Mouse (Mus musculus): Measurements from ENCODE around the gene Ilf2. TPM values are rescaled to one million over a fixed set of nuclear protein-coding genes. Genes with fewer than 3 reads are reported as not detected.
A peak's percentile ranks its signal among the peaks of the same experiment; 100 is the strongest.

Gene Ilf2
- total and polyA plus RNA-seq, 2 experiments from 2014 or later: 119 to 177 TPM

- 66% methylated on average over 4 of the region's 4 CpGs for WGBS
- Histone ChIP-seq H3K4me1 (ENCODE audit: insufficient read depth, low read length) (no peaks in the 10 kb centered on the region), H3K4me2 (ENCODE audit: low read depth, low read length) (no peak overlapping the region), H3K27ac (no peak overlapping the region), H3K4me3 (ENCODE audit: low read length) (no peak overlapping the region), H3K36me3 (ENCODE audit: insufficient read depth, low read length) (no peaks in the 10 kb centered on the region), H3K9ac (replicated peaks; ENCODE audit: low read length) (no peak overlapping the region), H3K27me3 (ENCODE audit: insufficient read depth, low read length) (no peaks in the 10 kb centered on the region), H3K9me3 (ENCODE audit: low read length) (no peaks in the 10 kb centered on the region)
- peak; percentile 80 for DNase-seq (ENCODE audit: low spot score)
- ATAC-seq: 0 out of 2 replicates have a peak, but pooled peaks have one; percentile 69
- peak; percentile 80 for TF ChIP-seq CTCF (IDR thresholded peaks at IDR 0.05; ENCODE audit: low read depth)
Measured at GRCm38 (mm10) chr3:90525421-90525820, 49.5 kb downstream of the Ilf2 start.

- Histone ChIP-seq H3K27me3 (ENCODE audit: insufficient read depth, low read length) (no peaks in the 10 kb centered on the region), H3K9me3 (ENCODE audit: low read length) (no peaks in the 10 kb centered on the region), H3K4me2 (ENCODE audit: low read depth, low read length) (no peak overlapping the region), H3K4me3 (ENCODE audit: low read length) (no peak overlapping the region), H3K4me1 (ENCODE audit: insufficient read depth, low read length) (no peaks in the 10 kb centered on the region), H3K36me3 (ENCODE audit: insufficient read depth, low read length) (no peaks in the 10 kb centered on the region), H3K9ac (replicated peaks; ENCODE audit: low read length) (no peak overlapping the region), H3K27ac (no peak overlapping the region)
- ATAC-seq (no peak), DNase-seq (ENCODE audit: low spot score) (no peak)
- WGBS: 87% methylated on average over 2 of the region's 2 CpGs
- TF ChIP-seq CTCF (IDR thresholded peaks at IDR 0.05; ENCODE audit: low read depth): no peak
Measured at GRCm38 (mm10) chr3:90526076-90526475, 50.1 kb downstream of the Ilf2 start.

GRCm38 (mm10) chr3:90526580-90526979 lies 50.7 kb downstream of the Ilf2 start, which contains the start of gene S100a14:
S100a14 (plus strand) TSS chr3:90526856.
- WGBS: 75% methylated on average over 5 of the region's 5 CpGs
- Histone ChIP-seq H3K9me3 (ENCODE audit: low read length) (no peaks in the 10 kb centered on the region), H3K4me2 (ENCODE audit: low read depth, low read length) (no peak within 1 kb of the TSS), H3K9ac (replicated peaks; ENCODE audit: low read length) (no peak within 1 kb of the TSS), H3K4me1 (ENCODE audit: insufficient read depth, low read length) (no peaks in the 10 kb centered on the region), H3K27ac (no peak within 1 kb of the TSS), H3K36me3 (ENCODE audit: insufficient read depth, low read length) (no peaks in the 10 kb centered on the region), H3K4me3 (ENCODE audit: low read length) (no peak within 1 kb of the TSS), H3K27me3 (ENCODE audit: insufficient read depth, low read length) (no peaks in the 10 kb centered on the region)
- DNase-seq (ENCODE audit: low spot score) (no peak), ATAC-seq (no peak)
- TF ChIP-seq CTCF (IDR thresholded peaks at IDR 0.05; ENCODE audit: low read depth): no peak

DNA sequence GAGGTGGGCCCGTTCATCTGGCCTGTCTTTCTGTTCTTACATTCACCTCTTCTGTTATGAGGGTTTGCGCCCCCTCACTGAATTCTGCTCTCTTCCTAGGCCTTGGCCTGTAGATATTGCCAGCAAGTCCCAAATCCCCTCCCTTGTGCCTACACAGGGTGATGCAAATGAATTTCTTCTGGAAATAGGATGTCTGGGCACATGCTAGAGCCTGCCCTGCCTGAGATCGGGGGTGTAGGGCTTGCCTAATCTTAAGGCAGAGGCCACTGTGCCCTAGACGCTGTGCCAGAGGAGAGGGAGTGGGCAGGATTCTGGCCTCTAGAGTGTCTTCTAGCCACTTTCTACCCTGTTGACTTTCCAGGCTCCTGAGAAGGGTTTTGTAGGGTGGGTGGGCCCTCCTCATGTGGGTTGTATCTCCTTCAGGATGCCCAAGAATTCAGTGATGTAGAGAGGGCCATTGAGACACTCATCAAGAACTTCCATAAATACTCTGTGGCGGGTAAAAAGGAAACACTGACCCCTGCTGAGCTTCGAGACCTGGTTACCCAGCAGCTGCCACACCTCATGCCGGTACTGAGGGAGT lies 51.5 kb downstream of the Ilf2 start:
- no peak overlapping the region for H3K4me2 ChIP-seq (ENCODE audit: low read depth, low read length)
- H3K4me1 ChIP-seq (ENCODE audit: insufficient read depth, low read length): no peaks in the 10 kb centered on the region
- ATAC-seq (no peak), DNase-seq (ENCODE audit: low spot score) (no peak)
- no peaks in the 10 kb centered on the region for H3K36me3 ChIP-seq (ENCODE audit: insufficient read depth, low read length)
- 84% methylated on average over 7 of the region's 7 CpGs for WGBS
- H3K27me3 ChIP-seq (ENCODE audit: insufficient read depth, low read length): no peaks in the 10 kb centered on the region
- H3K27ac ChIP-seq: no peak overlapping the region
- H3K9ac ChIP-seq (replicated peaks; ENCODE audit: low read length): no peak overlapping the region
- H3K9me3 ChIP-seq (ENCODE audit: low read length): no peaks in the 10 kb centered on the region
- no peak for TF ChIP-seq CTCF (IDR thresholded peaks at IDR 0.05; ENCODE audit: low read depth)
- H3K4me3 ChIP-seq (ENCODE audit: low read length): no peak overlapping the region

GRCm38 (mm10) chr3:90531713-90532112 lies 55.8 kb downstream of the Ilf2 start:
- DNase-seq (ENCODE audit: low spot score) (no peak), ATAC-seq (no peak)
- Histone ChIP-seq H3K4me1 (ENCODE audit: insufficient read depth, low read length) (no peaks in the 10 kb centered on the region), H3K9ac (replicated peaks; ENCODE audit: low read length) (no peak overlapping the region), H3K9me3 (ENCODE audit: low read length) (no peaks in the 10 kb centered on the region), H3K4me2 (ENCODE audit: low read depth, low read length) (no peak overlapping the region), H3K4me3 (ENCODE audit: low read length) (no peak overlapping the region), H3K36me3 (ENCODE audit: insufficient read depth, low read length) (no peaks in the 10 kb centered on the region), H3K27ac (no peak overlapping the region), H3K27me3 (ENCODE audit: insufficient read depth, low read length) (no peaks in the 10 kb centered on the region)
- TF ChIP-seq CTCF (IDR thresholded peaks at IDR 0.05; ENCODE audit: low read depth): no peak
- 77% methylated on average over 5 of the region's 5 CpGs for WGBS

- DNase-seq (ENCODE audit: low spot score): no peak
- Histone ChIP-seq H3K4me3 (ENCODE audit: low read length) (no peak overlapping the region), H3K4me2 (ENCODE audit: low read depth, low read length) (no peak overlapping the region), H3K9me3 (ENCODE audit: low read length) (no peaks in the 10 kb centered on the region), H3K9ac (replicated peaks; ENCODE audit: low read length) (no peak overlapping the region), H3K4me1 (ENCODE audit: insufficient read depth, low read length) (no peaks in the 10 kb centered on the region), H3K27ac (no peak overlapping the region), H3K27me3 (ENCODE audit: insufficient read depth, low read length) (no peaks in the 10 kb centered on the region), H3K36me3 (ENCODE audit: insufficient read depth, low read length) (no peaks in the 10 kb centered on the region)
- WGBS: 65% methylated on average over 1 of the region's 1 CpGs
- no peak for TF ChIP-seq CTCF (IDR thresholded peaks at IDR 0.05; ENCODE audit: low read depth)
- no peak for ATAC-seq
Measured at GRCm38 (mm10) chr3:90535446-90535845, 59.5 kb downstream of the Ilf2 start.
